Mouse (Mus musculus) gastrocnemius, adult 2 months (tissue): ENCODE data around the gene Sbsn. TPM values are rescaled to one million over a fixed set of nuclear protein-coding genes. Genes with fewer than 3 reads are reported as not detected.

Experiments used
- DNase-seq: peaks from one replicate; pipeline ENCODE4 v3.0.0; 2022
- H3K27ac ChIP-seq: fragments of 200-600 bp; 2 replicates; pipeline ENCODE4 v1.8.1; 2022; ENCODE audit warnings: mild to moderate bottlenecking
- H3K4me3 ChIP-seq: fragments of 200-600 bp; 2 replicates; pipeline ENCODE4 v1.8.1; 2022; ENCODE audit warnings: mild to moderate bottlenecking, moderate library complexity
- CTCF ChIP-seq: fragments of 200-600 bp; IDR thresholded peaks from 2 replicates; pipeline ENCODE4 v1.8.1; 2022; ENCODE audit warnings: antibody characterized with exemption, mild to moderate bottlenecking, moderate library complexity
- intact Hi-C: fragments of 180-260 bp; cut with DNase I; formaldehyde crosslinking; loops from one replicate; pipeline ENCODE4 v1.15.1; 2025
- total RNA-seq, 2 experiments: library from RNA; stranded (reverse); gene quantifications; 2 replicates each; pipeline ENCODE4 v1.2.3; 2021

The Sbsn gene
- total RNA-seq, 2 experiments from 2014 or later = 2.8 to 4.7 TPM

GRCm38 (mm10) chr7:30765173-30765572 lies 13.9 kb downstream of the Sbsn start:
- Histone ChIP-seq H3K4me3 (no peak overlapping the region), H3K27ac (no peak overlapping the region)
- TF ChIP-seq CTCF = no peak
- intact Hi-C loops = no loop called here
- no peak for DNase-seq

- Histone ChIP-seq H3K4me3 (no peak overlapping the region), H3K27ac (no peak overlapping the region)
- intact Hi-C loops = no loop called here
- TF ChIP-seq CTCF = no peak; the same call in 1 of the 2 replicates
- DNase-seq = no peak
Measured at GRCm38 (mm10) chr7:30766408-30766807, 15.1 kb downstream of the Sbsn start.

GRCm38 (mm10) chr7:30769236-30769635 lies 18.0 kb downstream of the Sbsn start:
- Histone ChIP-seq H3K4me3 (no peak overlapping the region), H3K27ac (no peak overlapping the region)
- TF ChIP-seq CTCF = no peak
- DNase-seq = no peak
- intact Hi-C loops = no loop called here

- Histone ChIP-seq H3K27ac (no peak overlapping the region), H3K4me3 (no peak overlapping the region)
- no peak for DNase-seq
- intact Hi-C loops = no loop called here
- TF ChIP-seq CTCF = no peak
Measured at GRCm38 (mm10) chr7:30776104-30776503, 24.8 kb downstream of the Sbsn start.

GRCm38 (mm10) chr7:30777081-30777579 lies 25.9 kb downstream of the Sbsn start:
- TF ChIP-seq CTCF = no peak
- H3K27ac ChIP-seq = no peak overlapping the region
- H3K4me3 ChIP-seq = no peak overlapping the region
- no peak for DNase-seq
- intact Hi-C loops = no loop called here

- Histone ChIP-seq H3K4me3 (no peak overlapping the region), H3K27ac (no peak overlapping the region)
- no peak for TF ChIP-seq CTCF
- no peak for DNase-seq
- intact Hi-C loops = no loop called here
Measured at GRCm38 (mm10) chr7:30777911-30778310, 26.6 kb downstream of the Sbsn start.

GRCm38 (mm10) chr7:30781792-30782191 lies 30.5 kb downstream of the Sbsn start:
- H3K4me3 ChIP-seq = no peak overlapping the region
- DNase-seq = peak; percentile 27
- TF ChIP-seq CTCF = peak; percentile 63
- intact Hi-C loops = no loop called here
- no peak overlapping the region for H3K27ac ChIP-seq

GRCm38 (mm10) chr7:30782658-30783057 lies 31.4 kb downstream of the Sbsn start:
- TF ChIP-seq CTCF = no peak
- no peak for DNase-seq
- intact Hi-C loops = no loop called here
- Histone ChIP-seq H3K4me3 (no peak overlapping the region), H3K27ac (no peak overlapping the region)

- DNase-seq = no peak
- no peak overlapping the region for H3K27ac ChIP-seq
- intact Hi-C loops = no loop called here
- no peak overlapping the region for H3K4me3 ChIP-seq
- no peak for TF ChIP-seq CTCF
Measured at GRCm38 (mm10) chr7:30785154-30785553, 33.9 kb downstream of the Sbsn start.

GRCm38 (mm10) chr7:30785721-30786546 lies 34.7 kb downstream of the Sbsn start:
- TF ChIP-seq CTCF = no peak
- no peak overlapping the region for H3K27ac ChIP-seq
- DNase-seq = no peak
- H3K4me3 ChIP-seq = no peak overlapping the region
- intact Hi-C loops = no loop called here

- intact Hi-C loops = no loop called here
- no peak for TF ChIP-seq CTCF
- no peak within 1 kb of the TSS for H3K4me3 ChIP-seq
Measured at GRCm38 (mm10) chr7:30787377-30788022, 36.2 kb downstream of the Sbsn start, which contains the start of gene Krtdap. Gene Krtdap, plus strand, starts transcription at chr7:30787896.

GRCm38 (mm10) chr7:30790141-30790540 lies 38.9 kb downstream of the Sbsn start:
- no peak for DNase-seq
- no peak overlapping the region for H3K27ac ChIP-seq
- no peak overlapping the region for H3K4me3 ChIP-seq
- intact Hi-C loops = no loop called here
- no peak for TF ChIP-seq CTCF

More at GRCm38 (mm10) chr7:30787377-30788022, 36.2 kb downstream of the Sbsn start, which contains the start of gene Krtdap:
- peak; percentile 21 for DNase-seq
- H3K27ac ChIP-seq = no peak within 1 kb of the TSS

- no peak for DNase-seq
- Histone ChIP-seq H3K4me3 (no peak overlapping the region), H3K27ac (no peak overlapping the region)
- intact Hi-C loops = no loop called here
- TF ChIP-seq CTCF = no peak
Measured at GRCm38 (mm10) chr7:30791921-30792320, 40.6 kb downstream of the Sbsn start.
